ENCODE assay signal across 9 mouse cellular contexts in the genomic region with DNA sequence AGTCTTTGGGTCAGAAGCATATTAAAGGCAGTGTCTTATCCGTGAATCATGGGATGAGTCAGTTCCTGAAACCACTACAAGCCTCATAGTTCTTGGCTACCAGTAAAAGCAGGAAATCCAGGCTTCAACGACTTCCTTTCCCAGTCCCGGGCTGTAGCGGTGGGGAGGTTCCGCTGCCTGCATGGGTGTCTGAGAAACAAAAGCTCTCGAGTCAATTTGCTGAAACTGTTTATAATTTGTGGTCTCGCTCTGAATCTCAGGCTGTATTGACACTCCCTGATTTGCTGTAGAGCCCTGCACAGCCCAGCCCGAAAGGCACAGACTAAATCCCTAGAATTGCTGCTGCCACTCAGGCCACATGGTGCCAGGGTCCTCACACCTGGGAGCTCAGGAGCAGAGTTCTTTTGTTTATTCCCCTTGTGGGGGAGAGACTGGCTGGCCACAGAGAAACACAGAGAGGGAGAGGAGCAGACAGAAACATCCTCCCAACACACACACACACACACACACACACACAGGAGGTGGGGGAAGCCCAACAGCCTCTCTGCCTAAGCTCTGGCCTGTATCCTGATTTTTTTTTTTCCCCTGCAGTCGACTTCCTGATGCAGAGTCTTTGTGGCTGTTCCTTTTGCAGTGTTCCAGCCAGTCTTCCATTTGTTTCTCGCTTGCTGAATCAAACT. TPM values are rescaled to one million over a fixed set of nuclear protein-coding genes. Genes with fewer than 3 reads are reported as not detected.
DNase-seq lines count a peak whose midpoint lies in the region; ATAC-seq and TF ChIP-seq lines count a peak whose summit lies in the region.
"Had no signal": no experiment of that assay in that cellular context is flagged by ENCODE, and none has a peak within 500 bp of the region (broad histone marks: within the 10 kb centered on the region; RNA-seq: fewer than 3 reads in every experiment).

No protein-coding gene starts in this region.

- no peaks in the 10 kb centered on the region for H3K4me1 ChIP-seq in spleen, adult 2 months (ENCODE audit: control insufficient read depth, insufficient read depth, insufficient read length)
- peaks cover 42% of the 10 kb centered on the region for H3K4me1 ChIP-seq in forebrain, embryonic 14.5 days (ENCODE audit: control insufficient read depth, insufficient read depth, low read length)
- peaks cover 63% of the 10 kb centered on the region for H3K4me1 ChIP-seq in limb, embryonic 11.5 days (ENCODE audit: control insufficient read depth, insufficient read depth, low read length)
- H3K4me1 ChIP-seq in midbrain, embryonic 15.5 days, result peaks cover 39% of the 10 kb centered on the region

- 2% methylated on average over 10 of the region's 10 CpGs for WGBS in spleen, adult 2 months
- WGBS in forebrain, embryonic 14.5 days, result 8% methylated on average over 10 of the region's 10 CpGs
- 8% methylated on average over 10 of the region's 10 CpGs for WGBS in limb, embryonic 11.5 days
- WGBS in midbrain, embryonic 15.5 days, result 9% methylated on average over 10 of the region's 10 CpGs

- H3K27me3 ChIP-seq in spleen, adult 2 months (ENCODE audit: control insufficient read depth, insufficient read depth, low read length), result no peaks in the 10 kb centered on the region
- H3K27me3 ChIP-seq in forebrain, embryonic 14.5 days (replicated peaks; ENCODE audit: control insufficient read depth, insufficient read depth, low read length), result no peaks in the 10 kb centered on the region
- H3K27me3 ChIP-seq in limb, embryonic 11.5 days (ENCODE audit: control insufficient read depth, insufficient read depth, low read length), result no peaks in the 10 kb centered on the region
- no peaks in the 10 kb centered on the region for H3K27me3 ChIP-seq in midbrain, embryonic 15.5 days (replicated peaks)

- no peak overlapping the region for H3K4me3 ChIP-seq in spleen, adult 2 months (ENCODE audit: extremely low read depth, insufficient read depth, insufficient read length)
- no peak overlapping the region for H3K4me3 ChIP-seq in forebrain, embryonic 14.5 days (ENCODE audit: low read depth, low read length)
- H3K4me3 ChIP-seq in limb, embryonic 11.5 days (ENCODE audit: low read depth, low read length), result no peak overlapping the region
- H3K4me3 ChIP-seq in midbrain, embryonic 15.5 days, result no peak overlapping the region
- H3K4me3 ChIP-seq: megakaryocyte, embryonic 14.5 days had no signal

- no peaks in the 10 kb centered on the region for H3K9me3 ChIP-seq in forebrain, embryonic 14.5 days (replicated peaks; ENCODE audit: control insufficient read depth, low read length)
- H3K9me3 ChIP-seq in limb, embryonic 11.5 days (ENCODE audit: control insufficient read depth, low read length), result no peaks in the 10 kb centered on the region
- H3K9me3 ChIP-seq in midbrain, embryonic 15.5 days, result no peaks in the 10 kb centered on the region
- H3K9me3 ChIP-seq: megakaryocyte, embryonic 14.5 days had no signal

- TF ChIP-seq CTCF in spleen, adult 2 months (IDR thresholded peaks at IDR 0.05; ENCODE audit: extremely low read depth, insufficient read depth, insufficient read length, insufficient replicate concordance), result no peak

- no peaks in the 10 kb centered on the region for H3K36me3 ChIP-seq in spleen, adult 2 months (ENCODE audit: control insufficient read depth, insufficient read depth, low read length)
- no peaks in the 10 kb centered on the region for H3K36me3 ChIP-seq in forebrain, embryonic 14.5 days (ENCODE audit: control insufficient read depth, insufficient read depth, low read length)
- H3K36me3 ChIP-seq in limb, embryonic 11.5 days (ENCODE audit: control insufficient read depth, insufficient read depth, low read length), result no peaks in the 10 kb centered on the region
- no peaks in the 10 kb centered on the region for H3K36me3 ChIP-seq in midbrain, embryonic 15.5 days (replicated peaks)

- peak overlapping the region; percentile 17; the same call in 1 of the 2 replicates for H3K4me2 ChIP-seq in forebrain, embryonic 14.5 days (ENCODE audit: low read length)
- 0 out of 2 replicates have a peak overlapping the region, but pooled peaks have one; percentile 7 for H3K4me2 ChIP-seq in limb, embryonic 11.5 days (ENCODE audit: low read depth, severe bottlenecking)
- no peak overlapping the region for H3K4me2 ChIP-seq in midbrain, embryonic 15.5 days

- no peak for TF ChIP-seq POLR2A in spleen, adult 2 months (IDR thresholded peaks at IDR 0.05; ENCODE audit: low read depth, low read length)

- peak overlapping the region; percentile 63 for H3K27ac ChIP-seq in spleen, adult 2 months (ENCODE audit: insufficient read depth, low read length)
- H3K27ac ChIP-seq in forebrain, embryonic 14.5 days (ENCODE audit: low read depth, low read length), result peak overlapping the region; percentile 69
- H3K27ac ChIP-seq in limb, embryonic 11.5 days (replicated peaks; ENCODE audit: low read depth, low read length), result peak overlapping the region; percentile 79
- H3K27ac ChIP-seq in midbrain, embryonic 15.5 days, result peak overlapping the region; percentile 57

- no peak for DNase-seq in spleen, adult 2 months (ENCODE audit: low read depth in 1 of 2, low spot score in 2 of 2)
- no peak for DNase-seq in spleen, adult 12 weeks (ENCODE audit: low spot score)
- peak; percentile 64 for DNase-seq in forebrain, embryonic 14.5 days (ENCODE audit: low spot score)
- DNase-seq in heart, postnatal 4 days, result peak; percentile 74
- DNase-seq in limb, embryonic 11.5 days (ENCODE audit: low spot score), result peak; percentile 54
- no peak for DNase-seq in thymus, postnatal 0 days (ENCODE audit: low spot score)

- peak; percentile 44; the same call in 1 of the 2 replicates for ATAC-seq in forebrain, embryonic 14.5 days
- ATAC-seq in limb, embryonic 11.5 days (ENCODE audit: insufficient number of reproducible peaks, low FRiP score, low TSS enrichment, low read depth), result no peak
- ATAC-seq in midbrain, embryonic 15.5 days (replicated peaks), result 0 out of 2 replicates have a peak, but pooled peaks have one; percentile 37
- ATAC-seq in megakaryocyte, adult 5-6 weeks (ENCODE audit: poor library complexity, severe bottlenecking), result no peak

- peak overlapping the region; percentile 43; the same call in 1 of the 2 replicates for H3K9ac ChIP-seq in forebrain, embryonic 14.5 days (ENCODE audit: low read length)
- peak overlapping the region; percentile 28; the same call in 1 of the 2 replicates for H3K9ac ChIP-seq in limb, embryonic 11.5 days (ENCODE audit: low read length)
- H3K9ac ChIP-seq in midbrain, embryonic 15.5 days, result peak overlapping the region; percentile 14; the same call in 1 of the 2 replicates

RNA-seq across cellular contexts. Expression of a gene that starts 18.2 kb away (rescaled TPM):
- polyA plus RNA-seq in spleen, adult 2 months (2012; rRNA removed), result 2.7 and 3.6 TPM in 2 replicates
- polyA plus RNA-seq in forebrain, embryonic 14.5 days (2014; fragmentation: Nextera tagmentation; extraction: Ambion mirVana), result 6.0 and 7.8 TPM in 2 replicates
- 100 to 1,000 TPM; 180 to 186 TPM for total RNA-seq in heart, postnatal 4 days (2021)
- 17.8 and 18.3 TPM in 2 replicates for polyA plus RNA-seq in limb, embryonic 11.5 days (2014; fragmentation: Nextera tagmentation; extraction: Ambion mirVana)
- polyA plus RNA-seq in midbrain, embryonic 15.5 days (2015; fragmentation: Nextera tagmentation; extraction: Ambion mirVana), result 13.4 and 15.0 TPM in 2 replicates
- total RNA-seq in megakaryocyte, adult 5-6 weeks (2015), result 0.14 TPM in 1 of 2 replicates, not detected in the other
- not detected in 2 replicates for total RNA-seq in megakaryocyte, adult 5-6 weeks (2017)
- polyA plus RNA-seq in thymus, postnatal 0 days (2015; fragmentation: Nextera tagmentation; extraction: Ambion mirVana), result 1.2 and 3.2 TPM in 2 replicates

Comparison
In these comparisons a context has a peak if more than half of its experiments do, and no peak if none do; other contexts are left out.
1. DNase-seq: peak in forebrain, embryonic 14.5 days (single experiment), heart, postnatal 4 days (single experiment) and limb, embryonic 11.5 days (single experiment); none in spleen, adult 2 months (0 of 2), spleen, adult 12 weeks (single experiment) and thymus, postnatal 0 days (single experiment).
2. ATAC-seq: peak in forebrain, embryonic 14.5 days (single experiment) and midbrain, embryonic 15.5 days (single experiment); none in limb, embryonic 11.5 days (single experiment) and megakaryocyte, adult 5-6 weeks (single experiment).
3. Peak in every context shown above with its lines, with median percentiles within 50 percentile points of each other: H3K27ac ChIP-seq and H3K9ac ChIP-seq.